Mouse (Mus musculus): ENCODE data around the gene Pdcd2. TPM values are rescaled to one million over a fixed set of nuclear protein-coding genes. Genes with fewer than 3 reads are reported as not detected.

The Pdcd2 gene
- 31.6 TPM for polyA plus RNA-seq (2017; shearing (Covaris generic))

DNA sequence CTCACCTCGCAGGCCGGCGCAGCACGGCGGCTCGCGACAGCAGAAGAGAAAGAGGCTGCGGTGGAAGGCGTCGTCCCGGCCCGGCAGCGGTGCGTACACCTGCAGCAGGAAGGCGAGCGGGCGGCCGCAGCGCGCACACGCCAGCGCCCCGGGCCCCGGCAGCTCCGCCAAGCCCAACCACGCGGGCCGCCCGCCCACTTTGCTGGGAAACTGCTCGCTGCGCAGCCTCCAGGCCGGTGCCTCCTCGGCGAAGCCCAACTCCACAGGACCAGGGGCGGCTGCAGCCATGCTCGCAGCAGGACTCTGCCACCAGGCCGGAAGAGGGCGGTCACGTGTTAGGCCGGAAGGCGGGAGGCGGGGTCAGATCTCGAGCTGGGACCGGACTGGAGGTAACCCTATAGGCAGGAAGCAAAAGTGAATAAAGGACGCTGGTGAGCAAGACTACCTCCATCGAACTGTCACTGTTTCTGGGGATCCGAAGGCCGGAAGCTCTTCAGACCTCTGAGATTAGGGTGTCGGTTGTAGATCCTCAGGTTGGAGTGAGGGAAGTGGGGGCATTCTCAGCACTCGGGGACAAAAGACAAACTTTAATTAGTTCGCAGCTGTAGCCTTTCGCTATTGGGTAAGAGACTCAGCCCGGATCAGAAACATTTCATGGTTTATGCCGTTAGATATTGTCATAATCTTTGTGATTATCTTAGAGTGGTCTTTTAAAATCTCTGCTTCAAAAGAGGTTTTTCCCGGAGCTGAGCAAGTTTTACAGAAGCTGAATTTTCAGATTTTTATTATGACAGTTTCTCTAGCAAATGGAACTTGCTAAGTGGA, at the start of gene Pdcd2:
TSS of gene Pdcd2 (minus strand) at position 316 of the 825 bp plus-strand sequence.

DNA sequence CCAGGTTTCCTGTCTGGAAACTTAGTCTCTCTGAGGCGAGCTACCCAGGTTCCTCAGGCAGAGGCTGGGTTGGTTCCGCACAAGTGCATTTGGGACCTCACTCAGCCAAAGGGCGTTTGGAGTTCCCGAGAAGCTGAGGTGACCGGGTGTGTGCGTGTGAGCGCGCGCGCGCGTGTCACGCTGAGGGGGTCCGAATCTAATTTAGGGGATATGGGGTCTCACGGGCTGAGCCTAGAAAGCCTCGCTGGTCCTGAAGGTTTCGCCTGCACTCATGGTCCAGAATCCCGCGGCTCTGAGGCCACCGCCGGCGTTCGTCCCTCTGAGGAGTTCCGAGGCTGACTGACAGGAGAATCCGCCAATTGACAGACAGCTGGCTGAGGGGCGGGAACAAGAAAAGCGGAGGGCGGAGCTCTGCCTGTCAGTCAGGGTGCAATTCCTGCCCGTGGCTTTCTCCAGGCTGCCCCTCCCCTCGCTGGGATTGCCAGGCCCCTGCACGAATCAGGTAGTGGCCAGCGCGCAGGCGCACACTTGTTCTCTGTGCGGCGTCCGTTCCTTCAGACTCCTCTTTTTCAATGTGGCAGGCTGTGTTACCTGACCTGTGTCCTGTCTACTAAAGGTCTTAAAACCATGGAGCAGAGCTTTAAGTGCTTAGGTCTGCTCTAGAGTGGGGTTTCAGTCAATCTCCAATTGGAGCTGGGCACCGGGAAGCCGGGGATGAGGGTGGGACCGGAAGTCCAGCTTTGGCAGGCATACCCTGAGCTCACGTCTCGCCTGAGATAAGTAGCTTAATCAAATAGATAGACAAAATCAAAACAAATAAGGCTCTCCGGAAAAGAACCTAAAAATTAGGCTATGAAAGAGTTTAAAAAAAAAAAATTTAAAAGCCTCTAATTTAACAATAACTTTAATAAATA, 37.2 kb upstream of the Pdcd2 start, which contains the start of gene Prdm9:
TSS of gene Prdm9 (minus strand) at position 341 of the 914 bp plus-strand sequence.

DNA sequence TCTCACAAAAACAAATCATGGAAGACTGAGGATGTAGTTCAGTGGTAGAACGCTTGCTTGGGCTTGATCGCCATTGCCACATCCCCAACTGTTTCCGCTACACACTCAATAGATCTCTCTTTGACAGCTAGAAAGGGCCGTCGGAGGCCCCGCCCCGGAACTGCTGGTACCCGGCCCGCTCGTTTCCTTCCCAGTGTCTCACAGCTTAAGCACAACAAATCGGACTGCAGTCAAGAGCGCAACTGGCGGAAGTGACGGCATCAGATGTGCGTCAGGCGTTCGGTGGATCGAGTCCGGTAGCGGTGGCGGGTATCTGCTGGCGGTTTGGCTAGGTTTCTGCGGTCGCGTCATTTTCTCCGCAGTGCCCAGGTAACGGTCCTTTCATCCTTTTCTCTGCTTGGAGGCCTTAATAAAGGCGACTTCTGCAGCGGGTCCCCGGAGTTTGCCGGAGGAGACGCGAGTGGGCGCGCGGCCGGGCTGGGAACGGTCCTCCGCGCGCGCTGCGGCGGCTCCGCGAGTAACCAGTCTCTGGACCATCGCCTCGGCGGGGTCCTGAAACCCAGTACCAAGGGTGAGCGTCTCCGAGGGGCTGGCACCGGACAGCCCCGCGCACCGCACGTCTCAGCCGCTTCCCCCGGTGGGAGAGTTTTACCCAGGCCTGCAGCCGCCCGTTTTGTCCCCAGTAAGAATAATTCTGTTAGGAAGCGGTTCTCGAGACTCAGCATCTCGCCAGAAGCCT, 27.3 kb downstream of the Pdcd2 start, which contains the start of the genes Psmb1 and Tbp:
TSS of gene Psmb1 (minus strand) at position 96 of the 739 bp plus-strand sequence.
TSS of gene Tbp (plus strand) at position 233 of the 739 bp plus-strand sequence.

Other genes starting within 250 kb of the Pdcd2 start
- gene Dll1, start 150.4 kb downstream of the Pdcd2 start, polyA plus RNA-seq (2017; shearing (Covaris generic)): 0.43 TPM
- gene Fam120b, start 131.1 kb downstream of the Pdcd2 start, polyA plus RNA-seq (2017; shearing (Covaris generic)): 65.5 TPM
- gene Psmb1, start 27.6 kb downstream of the Pdcd2 start, polyA plus RNA-seq (2017; shearing (Covaris generic)): 273 TPM
- gene Tbp, start 27.4 kb downstream of the Pdcd2 start, polyA plus RNA-seq (2017; shearing (Covaris generic)): 60.0 TPM
- 9.8 TPM for gene Prdm9, start 37.1 kb upstream of the Pdcd2 start, polyA plus RNA-seq (2017; shearing (Covaris generic))
- gene Chd1, start 177.7 kb upstream of the Pdcd2 start, polyA plus RNA-seq (2017; shearing (Covaris generic)): 14.9 TPM

Measured in inflammation-experienced regulatory T-cells, adult 16 weeks (primary cell).